Mouse (Mus musculus) ES-E14 (cell line): ENCODE results near the gene Ccnl1.

Experiments used
- CHD2 ChIP-seq: IDR thresholded peaks from 2 replicates; pipeline ENCODE4 v1.6.1; 2014; ENCODE audit warnings: mild to moderate bottlenecking, low read depth, low read length, inconsistent platforms
- MAFK ChIP-seq: IDR thresholded peaks from 2 replicates; pipeline ENCODE4 v1.6.1; 2014; ENCODE audit warnings: mild to moderate bottlenecking, low read depth, low read length, inconsistent platforms; ENCODE audit not compliant: insufficient read depth
- ZC3H11A ChIP-seq: IDR thresholded peaks from 2 replicates; pipeline ENCODE4 v1.6.1; 2012; ENCODE audit warnings: low read depth, mild to moderate bottlenecking, inconsistent platforms, low read length, borderline replicate concordance
- ZNF384 ChIP-seq: IDR thresholded peaks from 2 replicates; pipeline ENCODE4 v1.6.1; 2012; ENCODE audit warnings: low read depth, low read length, inconsistent platforms

DNA sequence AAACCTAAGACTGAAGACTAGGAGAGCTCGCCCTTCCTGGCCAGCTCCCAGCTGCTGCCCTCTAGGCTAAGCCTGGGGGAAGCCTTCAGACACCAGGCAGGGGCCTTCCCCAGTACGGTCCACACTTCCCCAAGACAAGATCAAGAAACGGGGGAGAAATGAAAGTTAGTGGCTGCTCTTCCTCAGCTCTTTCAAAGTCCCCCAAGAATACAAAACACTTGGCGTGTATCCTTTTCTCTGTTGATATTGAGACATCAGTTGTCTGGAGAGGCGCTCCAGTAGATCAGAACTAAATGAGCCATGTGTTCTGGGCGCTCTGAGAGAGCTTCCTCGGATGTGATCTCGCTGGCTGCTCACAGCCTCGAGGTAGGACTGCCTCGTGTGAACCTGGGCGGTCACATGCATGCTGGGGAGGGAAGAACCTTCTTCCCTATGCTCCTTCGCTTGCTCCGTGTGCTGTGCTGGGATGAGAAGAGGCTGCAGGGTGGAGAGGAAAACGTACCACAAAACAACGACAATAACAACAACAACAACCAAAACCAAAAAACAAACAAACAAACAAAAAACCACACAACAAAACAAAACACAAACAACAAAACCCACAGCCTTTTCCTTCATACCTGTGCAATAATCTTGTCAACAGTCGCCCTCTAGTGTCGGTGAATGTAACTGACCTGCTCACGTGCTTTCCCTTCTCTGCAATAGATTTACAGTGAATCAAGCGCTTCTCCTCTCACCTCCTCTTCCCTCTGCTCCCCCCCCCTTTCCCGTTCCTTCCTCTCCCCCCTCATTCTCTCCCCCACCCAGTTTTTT is 28.0 kb downstream of the Ccnl1 start:
- no peak for TF ChIP-seq ZNF384
- peak; percentile 51; the same call in 1 of the 2 replicates for TF ChIP-seq ZC3H11A
- TF ChIP-seq MAFK = no peak
- TF ChIP-seq CHD2 = no peak
